ENCODE assay signal across 8 mouse cellular contexts in the genomic region with DNA sequence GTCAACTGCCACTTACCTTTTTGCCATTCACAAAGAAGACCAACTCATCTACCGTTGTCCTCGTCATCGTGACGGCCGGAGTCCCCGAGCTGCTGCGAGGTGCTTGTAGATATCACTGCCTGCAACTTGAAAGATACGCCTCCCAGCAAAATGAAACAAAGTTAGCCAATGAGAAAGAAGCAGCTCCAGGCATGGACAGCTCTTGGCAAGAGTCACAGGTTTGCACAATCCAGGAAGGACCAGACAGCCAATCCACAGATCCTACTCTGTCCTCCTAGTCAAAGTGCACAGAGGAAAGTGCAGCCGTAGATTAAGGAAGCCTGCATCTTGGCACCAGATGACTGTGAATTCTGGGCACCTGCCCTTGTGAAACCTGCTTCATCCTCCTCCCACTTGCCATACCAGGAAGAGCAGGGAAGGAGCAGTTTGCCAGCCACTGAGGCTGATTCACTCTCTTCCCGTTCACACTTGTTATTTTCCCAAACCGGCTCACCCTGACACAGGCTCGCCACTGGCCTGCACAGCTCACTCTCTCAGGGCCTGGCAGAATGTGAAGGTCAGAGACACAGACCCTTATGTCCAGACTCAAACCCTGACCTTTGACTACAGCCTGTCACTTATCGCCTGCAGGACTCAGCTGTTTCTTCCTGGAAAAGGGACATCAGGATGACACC. TPM values are rescaled to one million over a fixed set of nuclear protein-coding genes. Genes with fewer than 3 reads are reported as not detected.
DNase-seq lines count a peak whose midpoint lies in the region; ATAC-seq lines count a peak whose summit lies in the region.

A gene (minus strand): TSS at position 135 of the 674 bp plus-strand sequence.

- ATAC-seq in heart, embryonic 12.5 days (ENCODE audit: insufficient number of reproducible peaks, low FRiP score), result no peak
- no peak for ATAC-seq in heart, embryonic 14.5 days (ENCODE audit: insufficient number of reproducible peaks, insufficient read depth, low FRiP score, low read depth)

- H3K27ac ChIP-seq in heart, embryonic 12.5 days (ENCODE audit: poor library complexity, severe bottlenecking), result no peak within 1 kb of the TSS
- no peak within 1 kb of the TSS for H3K27ac ChIP-seq in heart, embryonic 14.5 days (replicated peaks in 1 of 2; ENCODE audit: control insufficient read depth in 1 of 2, insufficient read depth in 1 of 2, low read depth in 2 of 2, low read length in 2 of 2)
- H3K27ac ChIP-seq in hindbrain, embryonic 10.5 days, result no peak within 1 kb of the TSS

- no peak within 1 kb of the TSS for H3K4me3 ChIP-seq in heart, embryonic 12.5 days
- no peak within 1 kb of the TSS for H3K4me3 ChIP-seq in heart, embryonic 14.5 days (ENCODE audit: control insufficient read depth in 1 of 2, insufficient read depth in 1 of 2, low read depth in 1 of 2, low read length in 2 of 2)
- no peak within 1 kb of the TSS for H3K4me3 ChIP-seq in hindbrain, embryonic 10.5 days

- WGBS in heart, embryonic 12.5 days, result 68% methylated on average over 13 of the region's 13 CpGs
- WGBS in heart, embryonic 14.5 days, result 43% methylated on average over 13 of the region's 13 CpGs
- 83% methylated on average over 13 of the region's 13 CpGs for WGBS in hindbrain, embryonic 10.5 days

- no peak within 1 kb of the TSS for H3K9ac ChIP-seq in heart, embryonic 12.5 days
- no peak within 1 kb of the TSS for H3K9ac ChIP-seq in heart, embryonic 14.5 days (ENCODE audit: low read length)

- H3K36me3 ChIP-seq in heart, embryonic 12.5 days, result no peaks in the 10 kb centered on the region
- H3K36me3 ChIP-seq in heart, embryonic 14.5 days (ENCODE audit: control insufficient read depth, insufficient read depth, low read length), result no peaks in the 10 kb centered on the region
- no peaks in the 10 kb centered on the region for H3K36me3 ChIP-seq in hindbrain, embryonic 10.5 days

- no peaks in the 10 kb centered on the region for H3K4me1 ChIP-seq in heart, embryonic 12.5 days (replicated peaks)
- H3K4me1 ChIP-seq in heart, embryonic 14.5 days (ENCODE audit: control insufficient read depth in 2 of 2, insufficient read depth in 2 of 2, low read length in 2 of 2), result no peaks in the 10 kb centered on the region
- H3K4me1 ChIP-seq in hindbrain, embryonic 10.5 days (replicated peaks), result no peaks in the 10 kb centered on the region

- no peaks in the 10 kb centered on the region for H3K27me3 ChIP-seq in heart, embryonic 12.5 days (replicated peaks)
- no peaks in the 10 kb centered on the region for H3K27me3 ChIP-seq in heart, embryonic 14.5 days (ENCODE audit: control insufficient read depth, insufficient read depth, low read length)
- no peaks in the 10 kb centered on the region for H3K27me3 ChIP-seq in hindbrain, embryonic 10.5 days (ENCODE audit: insufficient read depth, poor library complexity, severe bottlenecking)

- DNase-seq in heart, adult 11 months, result peak; percentile 99
- DNase-seq in adrenal gland, adult 8-10 months, result peak; percentile 83
- DNase-seq in lung, adult 18-20 months, result peak; percentile 89 to 92
- peak; percentile 39 for DNase-seq in testis, postnatal 14 days (ENCODE audit: low spot score)
- DNase-seq in thymus, postnatal 25 days, result no peak
- DNase-seq in hindbrain, embryonic 10.5 days (ENCODE audit: low spot score), result no peak

- no peak within 1 kb of the TSS; the same call in 1 of the 2 replicates for H3K4me2 ChIP-seq in heart, embryonic 12.5 days
- peak within 1 kb of the TSS; percentile 47 for H3K4me2 ChIP-seq in heart, embryonic 14.5 days (ENCODE audit: low read length)

- no peaks in the 10 kb centered on the region for H3K9me3 ChIP-seq in heart, embryonic 12.5 days (replicated peaks)
- H3K9me3 ChIP-seq in heart, embryonic 14.5 days (ENCODE audit: control insufficient read depth, low read length), result no peaks in the 10 kb centered on the region
- H3K9me3 ChIP-seq in hindbrain, embryonic 10.5 days, result no peaks in the 10 kb centered on the region

RNA-seq across cellular contexts. Expression of the gene that starts here (rescaled TPM):
- 0.17 and 0.23 TPM in 2 replicates for polyA plus RNA-seq in heart, embryonic 12.5 days (2016; fragmentation: Nextera tagmentation; extraction: Ambion mirVana)
- 100 to 1,000 TPM; 136 to 432 (median 285) TPM for total RNA-seq in adrenal gland, adult 8-10 months (2022)
- 0.96 and 2.6 TPM in 2 replicates for polyA plus RNA-seq in heart, embryonic 14.5 days (2014; fragmentation: Nextera tagmentation; extraction: Ambion mirVana)
- 0.22 and 0.31 TPM in 2 replicates for polyA plus RNA-seq in hindbrain, embryonic 10.5 days (2016; fragmentation: Nextera tagmentation; extraction: Ambion mirVana)

Comparison
In these comparisons a context has a peak if more than half of its experiments do, and no peak if none do; other contexts are left out.
1. DNase-seq: peak in heart, adult 11 months (single experiment), adrenal gland, adult 8-10 months (single experiment), lung, adult 18-20 months (2 of 2) and testis, postnatal 14 days (single experiment); none in thymus, postnatal 25 days (single experiment) and hindbrain, embryonic 10.5 days (single experiment).